Mouse (Mus musculus) erythroblast, embryonic 14.5 days (primary cell): Measurements from ENCODE around the gene Fosl1. TPM values are rescaled to one million over a fixed set of nuclear protein-coding genes. Genes with fewer than 3 reads are reported as not detected.

Experiments
- H3K27me3 ChIP-seq: 2 replicates; pipeline ENCODE4 v1.6.1; 2012; ENCODE audit warnings: inconsistent platforms; ENCODE audit not compliant: control insufficient read depth
- H3K36me3 ChIP-seq: 2 replicates; pipeline ENCODE4 v1.6.1; 2012; ENCODE audit warnings: mild to moderate bottlenecking, inconsistent platforms; ENCODE audit not compliant: control insufficient read depth
- H3K4me1 ChIP-seq: 2 replicates; pipeline ENCODE4 v1.6.1; 2012; ENCODE audit warnings: inconsistent platforms; ENCODE audit not compliant: control insufficient read depth
- H3K4me3 ChIP-seq: replicated peaks from 2 replicates; pipeline ENCODE3; 2012; ENCODE audit warnings: moderate library complexity, mild to moderate bottlenecking, inconsistent platforms
- H3K9me3 ChIP-seq: 2 replicates; pipeline ENCODE4 v1.6.1; 2012; ENCODE audit warnings: low read length, inconsistent platforms, mixed read lengths; ENCODE audit not compliant: control insufficient read depth
- GATA1 ChIP-seq: IDR thresholded peaks from 2 replicates; pipeline ENCODE4 v1.6.1; 2012; ENCODE audit warnings: low read length, inconsistent platforms, mixed read lengths
- TAL1 ChIP-seq: IDR thresholded peaks from 3 replicates; pipeline ENCODE4 v1.6.1; 2012; ENCODE audit warnings: low read length, inconsistent platforms, mixed read lengths
- polyA plus RNA-seq: library from polyadenylated mRNA; stranded (reverse); fragments of >175 nt; gene quantifications from 2 replicates; pipeline ENCODE4 v1.2.3, GENCODE M21; 2012

The Fosl1 gene
- polyA plus RNA-seq, 1 experiment, result 0.12 TPM

GRCm38 (mm10) chr19:5411961-5412360 lies 35.4 kb upstream of the Fosl1 start:
- Histone ChIP-seq H3K27me3 (no peaks in the 10 kb centered on the region), H3K9me3 (no peaks in the 10 kb centered on the region), H3K4me1 (peaks cover 7% of the 10 kb centered on the region), H3K4me3 (no peak overlapping the region), H3K36me3 (no peaks in the 10 kb centered on the region)
- TF ChIP-seq GATA1 (no peak), TAL1 (no peak)

GRCm38 (mm10) chr19:5413840-5414239 lies 33.5 kb upstream of the Fosl1 start:
- Histone ChIP-seq H3K4me1 (peaks cover 7% of the 10 kb centered on the region), H3K9me3 (no peaks in the 10 kb centered on the region), H3K27me3 (no peaks in the 10 kb centered on the region), H3K4me3 (no peak overlapping the region), H3K36me3 (no peaks in the 10 kb centered on the region)
- TF ChIP-seq TAL1 (no peak), GATA1 (no peak)

- TF ChIP-seq TAL1 (no peak), GATA1 (no peak)
These were observed 32.8 kb upstream of the Fosl1 start for GRCm38 (mm10) chr19:5414534-5414957.

GRCm38 (mm10) chr19:5418750-5419466 lies 28.4 kb upstream of the Fosl1 start:
- Histone ChIP-seq H3K4me1 (peaks cover 24% of the 10 kb centered on the region), H3K36me3 (peaks cover 31% of the 10 kb centered on the region), H3K4me3 (no peak overlapping the region), H3K27me3 (no peaks in the 10 kb centered on the region), H3K9me3 (no peaks in the 10 kb centered on the region)
- TF ChIP-seq TAL1, result no peak
- no peak for TF ChIP-seq GATA1

More at GRCm38 (mm10) chr19:5414534-5414957, 32.8 kb upstream of the Fosl1 start:
- no peaks in the 10 kb centered on the region for H3K27me3 ChIP-seq
- H3K4me1 ChIP-seq, result peaks cover 5% of the 10 kb centered on the region; the same call in 1 of the 2 replicates
- H3K9me3 ChIP-seq, result no peaks in the 10 kb centered on the region
- H3K4me3 ChIP-seq, result no peak overlapping the region
- peaks cover under 1% of the 10 kb centered on the region for H3K36me3 ChIP-seq

GRCm38 (mm10) chr19:5419630-5420029 lies 27.7 kb upstream of the Fosl1 start:
- Histone ChIP-seq H3K9me3 (no peaks in the 10 kb centered on the region), H3K4me3 (no peak overlapping the region), H3K4me1 (peaks cover 25% of the 10 kb centered on the region), H3K36me3 (peaks cover 31% of the 10 kb centered on the region), H3K27me3 (no peaks in the 10 kb centered on the region)
- TF ChIP-seq GATA1, result no peak
- TF ChIP-seq TAL1, result no peak

- Histone ChIP-seq H3K27me3 (no peaks in the 10 kb centered on the region), H3K9me3 (no peaks in the 10 kb centered on the region), H3K36me3 (peaks cover 31% of the 10 kb centered on the region), H3K4me3 (no peak overlapping the region), H3K4me1 (peaks cover 29% of the 10 kb centered on the region)
- TF ChIP-seq GATA1 (no peak), TAL1 (no peak)
These were observed 26.8 kb upstream of the Fosl1 start for GRCm38 (mm10) chr19:5420579-5420978.

GRCm38 (mm10) chr19:5421784-5422183 lies 25.6 kb upstream of the Fosl1 start:
- peaks cover 41% of the 10 kb centered on the region for H3K4me1 ChIP-seq
- H3K36me3 ChIP-seq, result peaks cover 41% of the 10 kb centered on the region
- no peak for TF ChIP-seq GATA1
- no peak for TF ChIP-seq TAL1
- no peaks in the 10 kb centered on the region for H3K9me3 ChIP-seq
- no peaks in the 10 kb centered on the region for H3K27me3 ChIP-seq
- no peak overlapping the region for H3K4me3 ChIP-seq

- no peak for TF ChIP-seq GATA1
- no peak for TF ChIP-seq TAL1
- Histone ChIP-seq H3K4me3 (no peak overlapping the region), H3K27me3 (no peaks in the 10 kb centered on the region), H3K4me1 (peaks cover 44% of the 10 kb centered on the region), H3K9me3 (no peaks in the 10 kb centered on the region), H3K36me3 (peaks cover 46% of the 10 kb centered on the region)
These were observed 25.1 kb upstream of the Fosl1 start for GRCm38 (mm10) chr19:5422267-5422666.

GRCm38 (mm10) chr19:5422895-5423443 lies 24.4 kb upstream of the Fosl1 start:
- Histone ChIP-seq H3K9me3 (no peaks in the 10 kb centered on the region), H3K4me3 (no peak overlapping the region), H3K36me3 (peaks cover 47% of the 10 kb centered on the region), H3K4me1 (peaks cover 44% of the 10 kb centered on the region), H3K27me3 (no peaks in the 10 kb centered on the region)
- TF ChIP-seq GATA1, result no peak
- TF ChIP-seq TAL1, result no peak
